Mouse (Mus musculus) limb, embryonic 10.5 days (tissue): ENCODE results near the gene Cdc6. TPM values are rescaled to one million over a fixed set of nuclear protein-coding genes. Genes with fewer than 3 reads are reported as not detected.
"Not testable (repeated sequence)": the region's sequence is repeated elsewhere in the genome, so short reads cannot be mapped to it uniquely, and the experiment has no call there.

Source experiments
- DNase-seq: peaks from one replicate; pipeline ENCODE4 v3.0.0-alpha.2; 2017; ENCODE audit warnings: low spot score
- H3K27ac ChIP-seq: fragments of 300-500 bp; sonication (generic); 2 replicates; pipeline ENCODE4 v1.5.1; 2016; ENCODE audit warnings: mild to moderate bottlenecking
- H3K27me3 ChIP-seq: fragments of 300-500 bp; sonication (generic); 2 replicates; pipeline ENCODE4 v1.6.1; 2016; ENCODE audit warnings: low read depth, mild to moderate bottlenecking; ENCODE audit not compliant: poor library complexity, severe bottlenecking
- H3K36me3 ChIP-seq: fragments of 300-500 bp; sonication (generic); 2 replicates; pipeline ENCODE4 v1.6.1; 2016; ENCODE audit warnings: mild to moderate bottlenecking, moderate library complexity
- H3K4me1 ChIP-seq: fragments of 300-500 bp; sonication (generic); 2 replicates; pipeline ENCODE4 v1.6.1; 2016
- H3K4me3 ChIP-seq: fragments of 300-500 bp; sonication (generic); 2 replicates; pipeline ENCODE4 v1.5.1; 2016; ENCODE audit warnings: mild to moderate bottlenecking, moderate library complexity
- H3K9me3 ChIP-seq: fragments of 300-500 bp; sonication (generic); replicated peaks from 2 replicates; pipeline ENCODE4 v1.6.1; 2016; ENCODE audit warnings: mild to moderate bottlenecking
- WGBS: fragments of 180-500 bp; shearing (Covaris S2); methylation state at CpG from one replicate; pipeline ENCODE4 v1.1.7; 2016; 5-methylcytosine and 5-hydroxymethylcytosine counted together
- polyA plus RNA-seq: library from polyadenylated mRNA; unstranded; fragments of >200 nt; fragmentation: Nextera tagmentation; extraction: Ambion mirVana; gene quantifications from 2 replicates; pipeline ENCODE4 v1.2.1, GENCODE M21; 2016

Cdc6 gene
- polyA plus RNA-seq, 1 experiment from 2014 or later = 69.9 TPM

GRCm38 (mm10) chr11:98929503-98929902 lies 21.9 kb downstream of the Cdc6 start:
- Histone ChIP-seq H3K27me3 (no peaks in the 10 kb centered on the region), H3K9me3 (no peaks in the 10 kb centered on the region), H3K36me3 (no peaks in the 10 kb centered on the region), H3K4me1 (peaks cover 98% of the 10 kb centered on the region), H3K4me3 (peak overlapping the region; percentile 62), H3K27ac (peak overlapping the region; percentile 93)
- WGBS = 14% methylated on average over 9 of the region's 9 CpGs
- peak; percentile 41 for DNase-seq

DNA sequence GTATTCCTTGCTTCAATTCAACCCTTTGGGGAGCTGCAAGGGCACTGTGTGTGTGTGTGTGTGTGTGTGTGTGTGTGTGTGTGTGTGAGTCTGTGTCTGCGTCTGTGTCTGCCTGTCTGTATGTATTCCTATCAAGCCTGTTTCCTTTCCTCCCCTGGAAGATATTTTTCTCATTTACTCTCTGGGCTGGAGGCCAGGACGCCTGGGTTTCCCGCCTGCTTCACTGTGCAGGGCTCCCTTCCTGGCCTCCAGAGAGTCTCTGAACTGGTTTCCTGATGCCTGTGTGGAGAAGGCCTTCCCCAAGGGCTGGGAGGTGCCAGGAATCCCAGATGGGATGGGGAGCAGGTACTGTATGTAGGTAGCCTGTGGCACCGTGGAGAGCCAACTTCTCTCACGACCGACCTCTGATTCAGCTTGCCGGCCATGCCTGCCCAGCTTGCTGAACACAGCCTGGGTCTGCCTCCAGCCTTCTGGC lies 22.6 kb downstream of the Cdc6 start:
- WGBS = 79% methylated on average over 7 of the region's 7 CpGs
- no peak for DNase-seq
- H3K27ac ChIP-seq = peak overlapping the region; percentile 93
- H3K4me3 ChIP-seq = peak overlapping the region; percentile 1; the same call in 1 of the 2 replicates
- H3K36me3 ChIP-seq = peaks cover 6% of the 10 kb centered on the region
- no peaks in the 10 kb centered on the region for H3K27me3 ChIP-seq
- H3K4me1 ChIP-seq = peaks cover 98% of the 10 kb centered on the region
- no peaks in the 10 kb centered on the region for H3K9me3 ChIP-seq

- Histone ChIP-seq H3K9me3 (no peaks in the 10 kb centered on the region), H3K4me3 (peak overlapping the region; percentile 38; the same call in 1 of the 2 replicates), H3K4me1 (peaks cover 98% of the 10 kb centered on the region), H3K36me3 (peaks cover 9% of the 10 kb centered on the region), H3K27me3 (no peaks in the 10 kb centered on the region), H3K27ac (peak overlapping the region; percentile 93)
- DNase-seq = no peak
- 41% methylated on average over 10 of the region's 10 CpGs for WGBS
Measured at GRCm38 (mm10) chr11:98930773-98931512, 23.3 kb downstream of the Cdc6 start.

- DNase-seq = no peak
- H3K4me1 ChIP-seq = peaks cover 98% of the 10 kb centered on the region
- H3K4me3 ChIP-seq = peak overlapping the region; percentile 38
- H3K27ac ChIP-seq = peak overlapping the region; percentile 93
- peaks cover 9% of the 10 kb centered on the region for H3K36me3 ChIP-seq
- 22% methylated on average over 7 of the region's 7 CpGs for WGBS
- H3K27me3 ChIP-seq = no peaks in the 10 kb centered on the region
- H3K9me3 ChIP-seq = no peaks in the 10 kb centered on the region
Measured at GRCm38 (mm10) chr11:98931513-98932292, 24.1 kb downstream of the Cdc6 start.

DNA sequence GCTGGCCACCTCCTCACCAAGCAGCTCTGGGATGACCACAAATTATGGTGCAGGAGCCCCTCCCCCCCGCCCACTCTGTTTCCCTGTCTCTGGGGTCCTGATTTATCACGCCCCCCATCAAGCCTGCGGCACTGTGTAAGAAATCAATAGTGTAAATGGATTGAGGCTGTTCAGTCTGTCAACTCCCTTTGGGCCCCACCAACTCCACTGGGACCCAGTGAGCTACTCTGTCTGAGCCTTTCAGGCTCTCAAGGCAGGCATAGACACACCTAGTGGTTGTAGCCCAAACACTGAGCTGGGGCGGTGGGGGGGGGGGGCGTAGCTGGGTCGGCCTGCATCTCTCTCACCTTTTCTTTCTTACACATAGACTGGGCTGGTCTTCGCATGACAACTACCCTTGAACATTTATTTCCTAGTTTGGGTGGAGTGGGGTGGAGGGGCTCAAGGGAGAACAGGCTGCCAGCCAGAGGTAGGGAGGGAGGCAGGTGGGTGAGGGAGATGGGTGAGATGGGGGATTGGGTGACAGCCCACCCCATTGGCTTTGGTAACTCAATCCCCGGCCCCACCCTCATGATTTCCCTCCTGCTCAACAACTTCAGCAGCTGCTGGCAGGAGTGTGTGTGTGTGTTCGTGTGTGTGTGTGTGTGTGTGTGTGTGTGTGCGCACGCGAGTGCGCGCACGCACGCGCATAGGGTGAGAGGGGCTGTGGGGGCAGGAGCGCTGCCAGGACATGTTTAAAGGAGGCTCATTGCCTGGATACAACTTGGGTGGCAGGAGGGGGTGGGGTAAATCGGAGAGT lies 24.9 kb downstream of the Cdc6 start:
- peaks cover 98% of the 10 kb centered on the region for H3K4me1 ChIP-seq
- peak; percentile 64 for DNase-seq
- H3K36me3 ChIP-seq = peaks cover 9% of the 10 kb centered on the region
- H3K4me3 ChIP-seq = peak overlapping the region; percentile 38
- H3K27ac ChIP-seq = peak overlapping the region; percentile 93
- no peaks in the 10 kb centered on the region for H3K9me3 ChIP-seq
- WGBS = 22% methylated on average over 19 of the region's 19 CpGs
- no peaks in the 10 kb centered on the region for H3K27me3 ChIP-seq

- Histone ChIP-seq H3K27me3 (no peaks in the 10 kb centered on the region), H3K4me3 (peak overlapping the region; percentile 38), H3K36me3 (peaks cover 9% of the 10 kb centered on the region), H3K9me3 (no peaks in the 10 kb centered on the region), H3K4me1 (peaks cover 98% of the 10 kb centered on the region), H3K27ac (peak overlapping the region; percentile 93)
- WGBS = 50% methylated on average over 9 of the region's 9 CpGs
- DNase-seq = no peak
Measured at GRCm38 (mm10) chr11:98933151-98933550, 25.6 kb downstream of the Cdc6 start.

DNA sequence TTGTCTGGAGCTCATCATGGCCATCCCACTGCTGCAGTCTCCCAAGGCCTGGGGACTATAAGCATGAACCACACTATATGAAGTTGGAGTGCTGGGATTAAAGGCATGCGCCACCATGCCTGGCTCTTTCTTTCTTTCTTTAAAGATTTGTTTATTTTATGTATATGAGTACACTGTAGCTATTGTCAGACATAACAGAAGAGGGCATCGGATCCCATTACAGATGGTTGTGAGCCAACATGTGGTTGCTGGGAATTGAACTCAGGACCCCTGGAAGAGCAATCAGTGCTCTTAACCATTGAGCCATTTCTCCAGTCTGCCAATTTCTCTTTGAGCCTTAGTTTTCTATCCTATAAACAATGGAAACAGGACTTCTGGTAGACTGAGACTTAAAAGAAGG lies 26.2 kb downstream of the Cdc6 start:
- not testable (repeated sequence) for H3K27me3 ChIP-seq, DNase-seq, H3K4me3 ChIP-seq, H3K9me3 ChIP-seq, H3K36me3 ChIP-seq
- H3K4me1 ChIP-seq = peaks cover 98% of the 10 kb centered on the region
- WGBS = 96% methylated on average over 2 of the region's 2 CpGs
- H3K27ac ChIP-seq = peak overlapping the region; percentile 93

DNA sequence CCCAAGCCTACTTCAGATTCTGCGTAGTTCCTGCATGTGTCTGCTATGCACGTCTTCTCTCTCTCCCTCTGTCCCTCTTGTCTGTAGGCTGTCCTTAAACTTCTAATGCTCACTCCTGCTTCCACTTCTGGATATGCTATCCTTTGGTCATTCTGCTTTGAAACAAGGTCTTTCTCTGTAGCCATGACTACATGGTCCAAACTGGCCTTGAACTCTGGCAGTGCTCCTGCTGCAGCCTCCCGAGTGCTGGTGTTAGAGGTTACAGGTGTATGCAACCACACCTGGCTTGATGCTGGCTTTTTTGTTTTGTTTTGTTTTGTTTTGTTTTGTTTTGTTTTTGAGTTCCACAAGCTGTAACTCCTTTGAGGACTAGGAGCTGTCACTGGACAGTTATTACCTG lies 26.8 kb downstream of the Cdc6 start:
- DNase-seq = no peak
- H3K27ac ChIP-seq = peak overlapping the region; percentile 95; the same call in 1 of the 2 replicates
- no peaks in the 10 kb centered on the region for H3K9me3 ChIP-seq
- 90% methylated on average over 3 of the region's 3 CpGs for WGBS
- peaks cover 98% of the 10 kb centered on the region for H3K4me1 ChIP-seq
- H3K4me3 ChIP-seq = no peak overlapping the region
- H3K27me3 ChIP-seq = no peaks in the 10 kb centered on the region
- H3K36me3 ChIP-seq = peaks cover 9% of the 10 kb centered on the region

GRCm38 (mm10) chr11:98935123-98935522 lies 27.5 kb downstream of the Cdc6 start:
- 88% methylated on average over 3 of the region's 3 CpGs for WGBS
- Histone ChIP-seq H3K36me3 (peaks cover 12% of the 10 kb centered on the region), H3K9me3 (no peaks in the 10 kb centered on the region), H3K4me3 (no peak overlapping the region), H3K27ac (peak overlapping the region; percentile 95), H3K4me1 (peaks cover 98% of the 10 kb centered on the region), H3K27me3 (no peaks in the 10 kb centered on the region)
- no peak for DNase-seq

- DNase-seq = peak; percentile 90
- Histone ChIP-seq H3K27me3 (no peaks in the 10 kb centered on the region), H3K4me1 (peaks cover 98% of the 10 kb centered on the region), H3K9me3 (no peaks in the 10 kb centered on the region), H3K4me3 (peak overlapping the region; percentile 78), H3K36me3 (peaks cover 14% of the 10 kb centered on the region), H3K27ac (peak overlapping the region; percentile 95)
- under 1% methylated on average over 29 of the region's 29 CpGs for WGBS
Measured at GRCm38 (mm10) chr11:98936170-98936569, 28.6 kb downstream of the Cdc6 start.

GRCm38 (mm10) chr11:98936606-98937409 lies 29.2 kb downstream of the Cdc6 start:
- DNase-seq = peak; percentile 59

GRCm38 (mm10) chr11:98937410-98937913 lies 29.9 kb downstream of the Cdc6 start:
- Histone ChIP-seq H3K36me3 (peaks cover 14% of the 10 kb centered on the region), H3K27me3 (no peaks in the 10 kb centered on the region), H3K27ac (peak overlapping the region; percentile 95), H3K4me1 (peaks cover 98% of the 10 kb centered on the region), H3K9me3 (no peaks in the 10 kb centered on the region), H3K4me3 (peak overlapping the region; percentile 78)
- under 1% methylated on average over 37 of the region's 38 CpGs for WGBS
- peak; percentile 90 for DNase-seq

More at GRCm38 (mm10) chr11:98936606-98937409, 29.2 kb downstream of the Cdc6 start:
- 1% methylated on average over 20 of the region's 23 CpGs for WGBS
- Histone ChIP-seq H3K27me3 (no peaks in the 10 kb centered on the region), H3K4me3 (peak overlapping the region; percentile 78), H3K4me1 (peaks cover 98% of the 10 kb centered on the region), H3K9me3 (no peaks in the 10 kb centered on the region), H3K36me3 (peaks cover 14% of the 10 kb centered on the region), H3K27ac (peak overlapping the region; percentile 95)
